Comparison of ENCODE assay signal across 8 mouse cellular contexts in genomic region chr13:21896549-21897244, GRCm38 (mm10). TPM values are rescaled to one million over a fixed set of nuclear protein-coding genes. Genes with fewer than 3 reads are reported as not detected.
DNase-seq lines count a peak whose midpoint lies in the region; ATAC-seq lines count a peak whose summit lies in the region.

No protein-coding gene starts in this region.

- H3K9me3 ChIP-seq in embryonic facial prominence, embryonic 11.5 days (replicated peaks; ENCODE audit: control insufficient read depth, low read length): no peaks in the 10 kb centered on the region
- H3K9me3 ChIP-seq in intestine, embryonic 14.5 days (ENCODE audit: control insufficient read depth, low read length): 0 out of 2 replicates have a peak, but pooled peaks cover 2% of the 10 kb centered on the region
- no peaks in the 10 kb centered on the region; the same call in 1 of the 2 replicates for H3K9me3 ChIP-seq in liver, embryonic 11.5 days (ENCODE audit: control insufficient read depth, low read length)

- peak overlapping the region; percentile 55 for H3K4me3 ChIP-seq in embryonic facial prominence, embryonic 11.5 days (ENCODE audit: low read depth, low read length)
- H3K4me3 ChIP-seq in intestine, embryonic 14.5 days (ENCODE audit: low read depth, low read length): peak overlapping the region; percentile 44
- H3K4me3 ChIP-seq in liver, embryonic 11.5 days (ENCODE audit: low read depth, low read length): peak overlapping the region; percentile 53

- H3K4me1 ChIP-seq in embryonic facial prominence, embryonic 11.5 days (ENCODE audit: control insufficient read depth, insufficient read depth, low read length): no peaks in the 10 kb centered on the region
- H3K4me1 ChIP-seq in intestine, embryonic 14.5 days (replicated peaks; ENCODE audit: control insufficient read depth, insufficient read depth, low read length): no peaks in the 10 kb centered on the region
- no peaks in the 10 kb centered on the region for H3K4me1 ChIP-seq in liver, embryonic 11.5 days (replicated peaks; ENCODE audit: control insufficient read depth, insufficient read depth, low read length)

- H3K27ac ChIP-seq in embryonic facial prominence, embryonic 11.5 days (replicated peaks; ENCODE audit: low read depth, low read length): peak overlapping the region; percentile 41; the same call in 1 of the 2 replicates
- H3K27ac ChIP-seq in intestine, embryonic 14.5 days (ENCODE audit: low read depth): no peak overlapping the region; the same call in 1 of the 2 replicates
- no peak overlapping the region for H3K27ac ChIP-seq in liver, embryonic 11.5 days (ENCODE audit: low read depth, low read length)

- peak overlapping the region; percentile 66 for H3K9ac ChIP-seq in embryonic facial prominence, embryonic 11.5 days (replicated peaks; ENCODE audit: low read length)
- H3K9ac ChIP-seq in intestine, embryonic 14.5 days (ENCODE audit: low read length): peak overlapping the region; percentile 17; the same call in 1 of the 2 replicates
- 0 out of 2 replicates have a peak overlapping the region, but pooled peaks have one; percentile 31 for H3K9ac ChIP-seq in liver, embryonic 11.5 days (ENCODE audit: low read depth, low read length)

- H3K36me3 ChIP-seq in embryonic facial prominence, embryonic 11.5 days (replicated peaks; ENCODE audit: control insufficient read depth, insufficient read depth, low read depth, low read length): no peaks in the 10 kb centered on the region
- H3K36me3 ChIP-seq in intestine, embryonic 14.5 days (ENCODE audit: control insufficient read depth, insufficient read depth, low read length): no peaks in the 10 kb centered on the region
- no peaks in the 10 kb centered on the region for H3K36me3 ChIP-seq in liver, embryonic 11.5 days (ENCODE audit: control insufficient read depth, insufficient read depth, low read length)

- WGBS in embryonic facial prominence, embryonic 11.5 days: 6% methylated on average over 24 of the region's 24 CpGs
- WGBS in intestine, embryonic 14.5 days: 9% methylated on average over 24 of the region's 24 CpGs
- WGBS in liver, embryonic 11.5 days: 9% methylated on average over 24 of the region's 24 CpGs

- no peaks in the 10 kb centered on the region for H3K27me3 ChIP-seq in embryonic facial prominence, embryonic 11.5 days (ENCODE audit: control insufficient read depth, insufficient read depth, low read length)
- H3K27me3 ChIP-seq in intestine, embryonic 14.5 days (replicated peaks; ENCODE audit: control insufficient read depth, insufficient read depth, low read length): no peaks in the 10 kb centered on the region
- H3K27me3 ChIP-seq in liver, embryonic 11.5 days (replicated peaks; ENCODE audit: control insufficient read depth, insufficient read depth, low read length): no peaks in the 10 kb centered on the region

- peak; percentile 16 for DNase-seq in thymus, postnatal 14 days
- DNase-seq in thymus, adult 18-20 months: no peak
- DNase-seq in embryonic facial prominence, embryonic 11.5 days (ENCODE audit: low spot score): peak; percentile 91
- peak; percentile 90 for DNase-seq in intestine, embryonic 14.5 days (ENCODE audit: low spot score)
- peak; percentile 89 for DNase-seq in liver, embryonic 11.5 days (ENCODE audit: low spot score)
- DNase-seq in right cerebral cortex, postnatal 14 days: peak; percentile 82
- DNase-seq in c-Kit-positive CD71-positive TER-119-positive erythroid progenitor cells, embryonic 14.5 days (ENCODE audit: low spot score): no peak
- no peak for DNase-seq in spleen, postnatal 10 days (ENCODE audit: low spot score in 2 of 2)

- peak overlapping the region; percentile 42 for H3K4me2 ChIP-seq in embryonic facial prominence, embryonic 11.5 days (ENCODE audit: low read depth, low read length)
- peak overlapping the region; percentile 67 for H3K4me2 ChIP-seq in intestine, embryonic 14.5 days (ENCODE audit: low read length)
- peak overlapping the region; percentile 69 for H3K4me2 ChIP-seq in liver, embryonic 11.5 days

- ATAC-seq in embryonic facial prominence, embryonic 11.5 days (replicated peaks; ENCODE audit: insufficient number of reproducible peaks, low FRiP score, low TSS enrichment, low read depth): peak; percentile 94
- peak; percentile 92 for ATAC-seq in intestine, embryonic 14.5 days (replicated peaks; ENCODE audit: low FRiP score, low TSS enrichment, low read depth)
- peak; percentile 88 for ATAC-seq in liver, embryonic 11.5 days (replicated peaks; ENCODE audit: low FRiP score)

RNA-seq across cellular contexts. Expression of gene Zfp184, which starts 48.2 kb away (rescaled TPM):
- 28.2 and 30.4 TPM in 2 replicates for polyA plus RNA-seq in embryonic facial prominence, embryonic 11.5 days (2014; fragmentation: Nextera tagmentation; extraction: Ambion mirVana)
- 9.8 and 13.8 TPM in 2 replicates for polyA plus RNA-seq in intestine, embryonic 14.5 days (2014; fragmentation: Nextera tagmentation; extraction: Ambion mirVana)
- 5.1 and 5.9 TPM in 2 replicates for polyA plus RNA-seq in liver, embryonic 11.5 days (2014; fragmentation: Nextera tagmentation; extraction: Ambion mirVana)

Comparison
In these comparisons a context has a peak if more than half of its experiments do, and no peak if none do; other contexts are left out.
1. DNase-seq: peak in thymus, postnatal 14 days (single experiment), embryonic facial prominence, embryonic 11.5 days (single experiment), intestine, embryonic 14.5 days (single experiment), liver, embryonic 11.5 days (single experiment) and right cerebral cortex, postnatal 14 days (single experiment); none in thymus, adult 18-20 months (0 of 2), c-Kit-positive CD71-positive TER-119-positive erythroid progenitor cells, embryonic 14.5 days (single experiment) and spleen, postnatal 10 days (0 of 2).
2. Peak in every context shown above with its lines, with median percentiles within 50 percentile points of each other: ATAC-seq, H3K4me2 ChIP-seq, H3K4me3 ChIP-seq and H3K9ac ChIP-seq.